Mouse (Mus musculus) liver, postnatal 0 days (tissue): ENCODE results near the gene Fam81a. TPM values are rescaled to one million over a fixed set of nuclear protein-coding genes. Genes with fewer than 3 reads are reported as not detected.
A peak's percentile ranks its signal among the peaks of the same experiment; 100 is the strongest.

Experiments used
- ATAC-seq: fragments of 200-750 bp; cut with Nextera tagmentation; 2 replicates; pipeline ENCODE4 v1.8.0; 2017; ENCODE audit warnings: mild to moderate bottlenecking, moderate library complexity
- DNase-seq: peaks from one replicate; pipeline ENCODE4 v3.0.0-alpha.2; 2016
- H3K27ac ChIP-seq: fragments of 300-500 bp; sonication (generic); 2 replicates; pipeline ENCODE4 v1.5.1; 2014; ENCODE audit warnings: antibody characterized with exemption, moderate library complexity, mild to moderate bottlenecking, low read depth
- H3K27me3 ChIP-seq: fragments of 300-500 bp; sonication (generic); 2 replicates; pipeline ENCODE4 v1.6.1; 2014; ENCODE audit warnings: low read length, control low read depth, mixed read lengths; ENCODE audit not compliant: insufficient read depth
- H3K36me3 ChIP-seq: fragments of 300-500 bp; sonication (generic); replicated peaks from 2 replicates; pipeline ENCODE4 v1.6.1; 2014; ENCODE audit warnings: mild to moderate bottlenecking, control low read depth, low read length, moderate library complexity, mixed read lengths; ENCODE audit not compliant: insufficient read depth
- H3K4me1 ChIP-seq: fragments of 300-500 bp; sonication (generic); 2 replicates; pipeline ENCODE4 v1.6.1; 2014; ENCODE audit warnings: antibody characterized with exemption, mild to moderate bottlenecking, control low read depth; ENCODE audit not compliant: insufficient read depth
- H3K4me2 ChIP-seq: fragments of 300-500 bp; sonication (generic); 2 replicates; pipeline ENCODE4 v1.6.1; 2014; ENCODE audit warnings: low read depth, mild to moderate bottlenecking, low read length, moderate library complexity, mixed read lengths
- H3K4me3 ChIP-seq: fragments of 300-500 bp; sonication (generic); 2 replicates; pipeline ENCODE4 v1.5.1; 2014; ENCODE audit warnings: low read depth, low read length
- H3K9ac ChIP-seq: fragments of 300-500 bp; sonication (generic); replicated peaks from 2 replicates; pipeline ENCODE4 v1.6.1; 2014; ENCODE audit warnings: mild to moderate bottlenecking, moderate library complexity
- H3K9me3 ChIP-seq: fragments of 300-500 bp; sonication (generic); 2 replicates; pipeline ENCODE4 v1.6.1; 2016; ENCODE audit warnings: mild to moderate bottlenecking, control low read depth, low read length, mixed read lengths
- CTCF ChIP-seq: sonication (generic); IDR thresholded peaks from 2 replicates; pipeline ENCODE4 v1.5.1; 2016; ENCODE audit warnings: antibody characterized with exemption, low read depth
- EP300 ChIP-seq: IDR thresholded peaks from 2 replicates; pipeline ENCODE4 v1.6.1; 2016; ENCODE audit warnings: antibody characterized with exemption, low read depth, mild to moderate bottlenecking
- WGBS: fragments of 180-500 bp; shearing (Covaris S2); extraction: QIAGEN DNeasy Blood & Tissue Kit; methylation state at CpG from one replicate; pipeline ENCODE4 v1.1.7; 2014; ENCODE audit not compliant: insufficient replicate concordance; 5-methylcytosine and 5-hydroxymethylcytosine counted together
- polyA plus RNA-seq: library from polyadenylated mRNA; unstranded; fragments of >200 nt; fragmentation: Nextera tagmentation; extraction: Ambion mirVana; gene quantifications from 2 replicates; pipeline ENCODE4 v1.2.1, GENCODE M21; 2015

Fam81a gene
- polyA plus RNA-seq, 1 experiment from 2014 or later: 0.12 TPM

DNA sequence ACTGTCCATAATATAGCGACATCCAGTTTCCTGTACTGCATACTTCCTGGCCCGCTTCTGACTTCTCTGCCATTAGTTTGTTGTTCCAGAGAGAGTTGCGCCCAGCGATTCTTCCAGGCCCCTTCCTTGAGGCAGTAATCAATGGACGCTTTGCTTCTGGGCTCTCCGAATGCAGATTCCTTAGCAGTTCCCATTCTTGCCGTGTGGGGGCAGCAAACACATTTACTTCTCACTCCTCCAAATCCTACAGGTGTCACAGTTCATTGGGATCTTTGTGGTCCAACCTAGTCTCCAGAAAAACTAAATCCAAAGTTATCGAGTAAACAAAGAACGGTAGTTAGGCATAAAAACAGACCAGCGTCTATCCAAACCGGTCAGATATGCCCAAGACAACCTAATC is 58.3 kb downstream of the Fam81a start:
- Histone ChIP-seq H3K4me3 (no peak overlapping the region), H3K36me3 (no peaks in the 10 kb centered on the region), H3K27me3 (no peaks in the 10 kb centered on the region), H3K9ac (no peak overlapping the region), H3K9me3 (peaks cover 2% of the 10 kb centered on the region; the same call in 1 of the 2 replicates), H3K4me2 (no peak overlapping the region), H3K4me1 (peaks cover 2% of the 10 kb centered on the region; the same call in 1 of the 2 replicates), H3K27ac (no peak overlapping the region)
- 68% methylated on average over 11 of the region's 11 CpGs for WGBS
- peak; percentile 59 for TF ChIP-seq CTCF
- no peak for TF ChIP-seq EP300
- DNase-seq: no peak
- no peak for ATAC-seq

DNA sequence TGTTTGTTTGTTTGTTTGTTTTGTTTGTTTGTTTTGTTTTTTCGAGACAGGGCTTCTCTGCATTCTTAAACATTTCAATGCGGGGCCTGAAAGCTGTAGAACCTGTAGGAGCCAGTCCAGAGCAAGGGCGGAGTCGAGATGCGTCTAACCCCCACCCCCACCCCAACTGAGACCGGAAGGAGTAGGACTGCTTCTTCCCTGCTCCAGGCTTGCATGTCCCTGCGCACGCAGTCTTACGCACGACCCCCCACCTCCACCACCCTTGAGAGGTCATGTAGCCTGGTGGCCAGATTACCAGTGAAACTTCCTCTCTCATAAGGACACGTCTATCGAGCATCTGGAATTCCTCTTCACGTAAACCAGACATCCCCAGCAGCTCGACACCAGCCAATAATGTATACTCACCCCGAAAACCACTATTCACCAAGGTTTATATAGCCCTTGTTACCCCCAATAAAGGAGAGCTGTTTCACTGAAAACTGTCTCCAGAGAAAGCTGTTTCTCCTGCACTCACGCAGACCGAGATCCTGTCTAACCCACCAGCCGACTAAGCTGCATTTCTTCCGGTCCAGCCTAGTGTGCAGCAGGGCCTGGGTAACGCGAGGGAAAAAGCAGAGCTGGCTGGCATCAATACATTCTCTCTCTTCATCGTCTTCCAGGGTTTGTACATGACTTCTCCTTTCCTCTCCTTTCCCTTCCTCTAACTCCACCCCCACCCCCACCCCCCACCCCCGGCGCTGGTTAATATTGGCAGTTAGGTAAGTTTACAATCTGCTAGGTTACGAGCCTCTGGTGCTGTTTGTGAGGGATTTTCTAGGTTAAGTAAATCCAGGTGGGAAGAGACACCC is 59.8 kb downstream of the Fam81a start:
- Histone ChIP-seq H3K9me3 (peaks cover 2% of the 10 kb centered on the region; the same call in 1 of the 2 replicates), H3K4me1 (peaks cover 11% of the 10 kb centered on the region; the same call in 1 of the 2 replicates), H3K4me2 (no peak overlapping the region), H3K27me3 (no peaks in the 10 kb centered on the region), H3K9ac (no peak overlapping the region), H3K4me3 (no peak overlapping the region), H3K27ac (no peak overlapping the region), H3K36me3 (no peaks in the 10 kb centered on the region)
- ATAC-seq: no peak
- DNase-seq: no peak
- TF ChIP-seq CTCF: no peak
- TF ChIP-seq EP300: no peak
- 52% methylated on average over 25 of the region's 25 CpGs for WGBS

GRCm38 (mm10) chr9:70081767-70082166 is 60.6 kb downstream of the Fam81a start:
- TF ChIP-seq EP300: no peak
- TF ChIP-seq CTCF: no peak
- ATAC-seq (no peak), DNase-seq (no peak)
- Histone ChIP-seq H3K27me3 (no peaks in the 10 kb centered on the region), H3K9ac (no peak overlapping the region), H3K9me3 (peaks cover 2% of the 10 kb centered on the region; the same call in 1 of the 2 replicates), H3K4me1 (peaks cover 11% of the 10 kb centered on the region; the same call in 1 of the 2 replicates), H3K36me3 (no peaks in the 10 kb centered on the region), H3K27ac (no peak overlapping the region), H3K4me2 (no peak overlapping the region), H3K4me3 (no peak overlapping the region)
- 91% methylated on average over 7 of the region's 7 CpGs for WGBS

- DNase-seq: no peak
- 51% methylated on average over 2 of the region's 2 CpGs for WGBS
- Histone ChIP-seq H3K4me2 (no peak overlapping the region), H3K9ac (no peak overlapping the region), H3K27me3 (no peaks in the 10 kb centered on the region), H3K27ac (no peak overlapping the region), H3K9me3 (peaks cover 2% of the 10 kb centered on the region; the same call in 1 of the 2 replicates), H3K4me1 (peaks cover 11% of the 10 kb centered on the region; the same call in 1 of the 2 replicates), H3K36me3 (no peaks in the 10 kb centered on the region), H3K4me3 (no peak overlapping the region)
- peak; percentile 46 for TF ChIP-seq CTCF
- TF ChIP-seq EP300: no peak
- no peak for ATAC-seq
These were observed 61.4 kb downstream of the Fam81a start for GRCm38 (mm10) chr9:70080976-70081375.

- no peaks in the 10 kb centered on the region for H3K27me3 ChIP-seq
- TF ChIP-seq EP300 (no peak), CTCF (no peak)
- H3K27ac ChIP-seq: no peak overlapping the region
- ATAC-seq: no peak
- no peak for DNase-seq
- H3K4me3 ChIP-seq: no peak overlapping the region
- no peak overlapping the region for H3K9ac ChIP-seq
- WGBS: 57% methylated on average over 9 of the region's 9 CpGs
- peaks cover 11% of the 10 kb centered on the region; the same call in 1 of the 2 replicates for H3K4me1 ChIP-seq
- H3K4me2 ChIP-seq: no peak overlapping the region
- no peaks in the 10 kb centered on the region for H3K36me3 ChIP-seq
- peaks cover 2% of the 10 kb centered on the region; the same call in 1 of the 2 replicates for H3K9me3 ChIP-seq
These were observed 62.1 kb downstream of the Fam81a start for GRCm38 (mm10) chr9:70080027-70080800.

DNA sequence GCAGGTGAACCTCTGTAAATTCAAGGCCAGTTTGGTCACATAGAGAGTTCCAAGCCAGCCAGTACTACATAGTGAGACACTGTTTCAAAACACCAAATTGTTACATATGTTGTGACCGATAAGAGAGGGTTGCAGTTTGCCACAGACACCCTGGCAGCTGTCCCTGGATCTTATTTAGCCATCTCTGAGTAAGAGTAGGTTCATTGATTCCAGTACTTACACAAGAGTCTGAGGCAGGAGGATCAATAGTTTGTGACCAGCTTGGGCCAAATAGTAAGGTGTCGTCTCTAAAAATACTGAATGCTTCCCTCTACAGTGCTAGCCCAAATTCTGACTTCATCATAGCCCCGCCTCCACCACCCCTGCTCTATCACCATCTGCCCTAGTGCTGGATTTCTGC is 64.3 kb downstream of the Fam81a start:
- DNase-seq: peak; percentile 57
- H3K27me3 ChIP-seq: no peaks in the 10 kb centered on the region
- no peak overlapping the region for H3K9ac ChIP-seq
- WGBS: 65% methylated on average over 3 of the region's 3 CpGs
- H3K27ac ChIP-seq: peak overlapping the region; percentile 68
- peak; percentile 73 for TF ChIP-seq EP300
- no peak for TF ChIP-seq CTCF
- H3K4me2 ChIP-seq: no peak overlapping the region
- no peaks in the 10 kb centered on the region for H3K9me3 ChIP-seq
- H3K4me1 ChIP-seq: peaks cover 11% of the 10 kb centered on the region; the same call in 1 of the 2 replicates
- H3K4me3 ChIP-seq: no peak overlapping the region
- peak; percentile 91 for ATAC-seq
- no peaks in the 10 kb centered on the region for H3K36me3 ChIP-seq
